Mouse (Mus musculus): ENCODE data around the gene Abcb8.
"Not testable (repeated sequence)": the region's sequence is repeated elsewhere in the genome, so short reads cannot be mapped to it uniquely, and the experiment has no call there.

The Abcb8 gene

DNA sequence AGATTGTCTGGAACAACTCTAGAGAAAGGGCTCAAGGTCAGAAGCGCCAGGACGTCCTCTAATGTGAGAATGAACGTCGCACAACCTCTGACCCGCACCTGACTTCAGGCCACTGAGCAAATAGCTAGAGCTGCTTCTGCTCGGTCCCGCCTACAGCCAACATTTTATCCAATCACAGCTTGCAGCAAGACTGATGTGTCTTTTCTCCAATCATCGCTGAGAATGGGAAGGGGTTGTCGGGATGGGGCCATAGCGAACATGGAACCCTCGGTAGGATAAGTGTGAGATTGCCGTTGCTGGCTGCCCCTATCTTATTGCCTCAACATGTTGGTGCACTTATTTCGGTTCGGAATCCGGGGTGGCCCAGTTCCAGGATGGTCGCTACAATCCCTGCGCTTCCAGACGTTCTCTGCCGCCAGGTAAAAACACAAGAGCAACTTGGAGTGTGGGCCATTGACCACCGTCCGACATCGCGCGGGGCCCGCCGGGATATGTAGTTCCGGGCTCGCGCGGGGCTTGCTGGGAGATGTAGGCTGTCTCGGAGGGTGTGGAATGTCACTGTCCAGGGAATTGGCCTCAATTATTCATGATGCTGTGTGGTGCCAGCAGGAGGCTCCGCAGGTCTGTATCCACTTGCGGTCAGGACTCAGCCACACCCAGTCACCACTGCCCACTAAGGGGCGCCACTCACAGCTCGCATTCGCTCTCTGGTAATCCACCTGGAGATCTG lies 867 bp downstream of the Abcb8 start:
- DNase-seq (ENCODE audit: low spot score in 2 of 2): peak; percentile 95 to 96

DNA sequence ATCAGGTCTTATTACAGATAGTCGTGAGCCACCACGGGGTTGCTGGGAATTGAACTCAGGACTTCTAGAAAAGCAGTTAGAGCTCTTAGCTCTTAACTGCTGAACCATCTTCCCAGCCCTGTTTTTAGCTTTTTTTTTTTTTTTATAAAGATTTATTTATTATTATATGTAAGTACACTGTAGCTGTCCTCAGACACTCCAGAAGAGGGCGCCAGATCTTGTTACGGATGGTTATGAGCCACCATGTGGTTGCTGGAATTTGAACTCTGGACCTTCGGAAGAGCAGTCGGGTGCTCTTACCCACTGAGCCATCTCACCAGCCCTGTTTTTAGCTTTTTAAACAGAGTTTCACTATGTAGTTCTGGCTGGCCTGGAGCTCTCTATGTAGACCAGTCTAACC lies 2.8 kb downstream of the Abcb8 start:
- DNase-seq (ENCODE audit: low spot score in 2 of 2): not testable (repeated sequence)

DNA sequence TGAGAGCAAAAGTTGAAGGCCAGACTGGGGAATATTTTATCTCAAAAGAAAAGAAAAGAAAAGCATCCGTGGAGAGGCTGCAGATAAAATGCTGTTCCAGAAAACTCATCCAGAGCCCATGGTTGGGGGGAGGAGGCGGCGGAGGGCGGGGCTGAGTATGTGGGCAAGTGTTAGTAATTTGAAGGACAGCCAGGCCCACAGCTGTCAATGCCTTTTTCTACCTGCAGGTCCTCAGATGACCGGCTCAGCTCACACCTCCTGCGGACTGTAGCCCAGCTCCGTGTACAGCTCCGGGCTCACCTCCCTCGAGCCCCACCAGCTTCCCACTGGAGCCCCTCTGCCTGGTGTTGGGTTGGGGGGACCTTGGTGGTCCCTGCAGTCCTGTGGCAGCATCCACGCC lies 6.2 kb downstream of the Abcb8 start:
- no peak for DNase-seq (ENCODE audit: low spot score in 2 of 2)

DNA sequence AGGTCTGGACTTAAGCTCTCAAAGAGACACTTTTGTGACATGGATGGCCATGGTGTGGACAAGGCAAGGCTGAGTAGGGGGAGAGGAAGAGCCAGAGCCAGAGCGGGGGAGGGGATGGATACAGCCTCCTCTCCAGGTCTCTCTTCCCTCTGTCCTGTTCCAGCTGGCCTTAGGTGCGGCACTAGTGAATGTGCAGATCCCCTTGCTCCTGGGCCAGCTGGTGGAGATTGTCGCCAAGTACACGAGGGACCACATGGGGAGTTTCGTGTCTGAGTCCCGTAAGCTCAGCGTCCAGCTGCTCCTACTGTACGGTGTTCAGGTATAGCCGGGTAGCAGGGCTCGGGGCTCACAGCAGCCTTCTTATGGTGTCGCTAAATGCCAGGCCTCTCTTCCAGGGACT lies 6.9 kb downstream of the Abcb8 start:
- no peak for DNase-seq (ENCODE audit: low spot score in 2 of 2)

DNA sequence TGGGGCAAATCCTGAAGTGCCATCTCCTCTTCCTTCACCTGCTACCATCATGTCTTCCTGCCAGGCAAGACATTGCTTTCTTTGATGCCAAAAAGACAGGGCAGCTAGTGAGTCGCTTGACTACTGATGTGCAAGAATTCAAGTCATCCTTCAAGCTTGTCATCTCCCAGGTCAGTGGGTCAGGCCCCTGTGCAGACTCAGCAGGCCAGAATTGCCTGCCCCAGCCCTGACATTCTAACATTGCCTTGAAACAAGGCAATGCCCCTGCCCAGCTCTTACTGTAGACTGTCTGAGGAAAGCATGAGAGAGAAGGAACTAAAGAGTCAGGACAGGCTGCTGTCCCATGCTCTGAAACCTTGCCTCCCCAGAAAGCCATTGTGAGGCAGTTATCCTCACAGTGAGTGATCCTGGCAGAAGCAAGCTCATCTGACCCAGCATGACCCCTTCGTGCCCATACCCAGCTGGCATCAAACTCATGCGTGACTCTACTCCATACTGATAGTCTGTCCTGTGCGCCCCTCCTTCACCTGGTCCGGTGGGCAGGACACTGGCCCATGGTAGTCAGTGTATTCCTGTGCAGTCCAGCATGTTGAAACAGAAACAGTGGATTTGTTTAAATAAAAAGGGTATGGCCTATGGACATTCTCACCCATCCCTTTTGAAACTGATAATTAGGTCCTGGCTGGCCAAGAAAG lies 7.6 kb downstream of the Abcb8 start:
- DNase-seq (ENCODE audit: low spot score in 2 of 2): no peak

DNA sequence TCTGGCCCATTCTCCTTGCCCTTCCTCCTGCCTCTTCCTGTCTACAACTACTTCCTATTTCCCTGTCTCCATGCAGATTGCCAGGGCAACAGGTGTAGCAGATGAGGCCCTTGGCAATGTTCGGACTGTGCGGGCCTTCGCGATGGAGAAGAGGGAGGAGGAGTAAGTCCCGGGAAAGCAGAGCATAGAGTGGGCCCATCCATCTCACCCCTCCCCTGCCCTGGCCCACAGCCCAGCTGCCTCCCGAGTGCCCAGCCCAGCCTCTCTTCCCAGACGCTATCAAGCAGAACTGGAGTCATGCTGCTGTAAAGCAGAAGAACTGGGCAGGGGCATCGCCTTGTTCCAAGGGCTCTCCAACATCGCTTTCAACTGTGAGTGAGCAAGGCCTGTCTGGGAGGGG lies 8.5 kb downstream of the Abcb8 start:
- no peak for DNase-seq (ENCODE audit: low spot score in 2 of 2)

DNA sequence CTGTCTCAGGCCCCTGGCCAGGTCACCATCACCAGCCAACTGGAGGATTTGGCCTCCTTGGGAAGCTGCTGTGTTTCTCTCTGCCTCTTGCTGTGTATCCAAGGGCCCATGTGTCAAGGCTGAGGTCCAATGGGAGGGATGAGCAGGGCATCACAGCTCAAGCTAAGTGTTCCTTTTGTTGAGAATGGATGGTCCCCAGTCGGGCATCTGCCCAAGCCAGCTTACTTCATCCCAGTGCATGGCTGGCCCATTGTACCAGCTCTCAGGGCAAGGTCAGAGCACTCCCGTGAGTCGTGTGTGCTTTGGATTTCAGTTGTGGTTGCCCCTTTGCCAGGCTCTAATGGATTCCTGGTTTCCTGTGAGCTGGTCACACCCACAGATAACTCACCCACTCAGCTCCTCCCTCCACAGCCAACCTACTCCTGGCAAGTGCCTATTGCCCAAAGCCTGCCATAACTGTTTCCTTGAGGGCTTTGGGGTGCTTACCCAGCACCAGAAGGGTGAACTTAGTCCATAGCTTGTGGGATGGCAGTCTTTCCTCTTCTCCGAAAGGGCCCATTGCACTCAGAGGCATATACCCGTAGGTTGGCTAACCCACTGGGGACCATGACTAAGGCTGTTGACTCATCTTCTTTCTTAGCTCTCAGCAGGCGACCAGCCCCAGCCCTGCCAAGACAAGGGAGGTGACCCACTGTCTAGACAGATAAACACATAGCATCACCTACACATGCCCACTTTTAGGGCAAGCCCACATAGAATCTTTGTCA lies 11.3 kb downstream of the Abcb8 start:
- DNase-seq (ENCODE audit: low spot score in 2 of 2): no peak

DNA sequence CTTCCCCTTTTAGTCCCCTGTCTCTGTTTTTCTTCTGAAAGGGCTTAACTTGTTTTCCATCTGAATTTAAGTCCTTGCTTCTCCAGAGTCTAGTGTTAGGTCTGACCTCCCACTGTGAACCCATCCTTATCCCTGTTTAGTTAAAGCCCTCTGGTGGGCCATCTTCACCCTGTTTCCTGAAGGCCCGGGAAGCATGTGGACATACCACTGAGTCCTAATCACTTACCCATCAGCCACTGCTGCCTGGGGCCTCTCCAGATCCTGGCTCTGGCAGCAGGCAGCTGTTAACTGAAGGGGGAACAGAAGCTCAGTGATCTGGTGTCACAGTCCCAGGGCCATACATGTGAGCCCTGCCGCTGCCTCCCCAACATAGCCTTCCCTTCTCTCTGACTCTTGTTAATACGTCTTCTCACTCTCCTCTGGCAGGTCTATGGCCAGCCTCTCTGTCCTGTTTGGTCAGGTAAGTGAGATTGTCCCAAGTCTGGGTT lies 12.0 kb downstream of the Abcb8 start:
- no peak for DNase-seq (ENCODE audit: low spot score in 2 of 2)

DNA sequence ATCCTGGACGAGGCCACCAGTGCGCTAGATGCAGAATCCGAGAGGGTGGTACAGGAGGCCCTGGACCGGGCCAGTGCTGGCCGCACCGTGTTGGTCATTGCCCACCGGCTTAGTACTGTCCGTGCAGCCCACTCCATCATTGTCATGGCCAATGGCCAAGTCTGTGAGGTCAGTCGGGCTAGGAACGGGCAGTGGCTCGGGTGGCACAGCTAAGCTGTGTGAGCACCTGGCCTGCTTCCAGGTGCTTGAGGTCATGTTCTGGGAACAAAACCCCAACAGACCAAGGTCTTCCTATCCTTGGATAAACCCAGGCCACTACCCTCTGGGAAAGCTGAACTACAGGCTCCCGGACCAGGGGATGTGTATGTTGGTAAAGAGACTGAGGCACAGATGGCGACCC lies 15.2 kb downstream of the Abcb8 start:
- no peak for DNase-seq (ENCODE audit: low spot score in 2 of 2)

DNA sequence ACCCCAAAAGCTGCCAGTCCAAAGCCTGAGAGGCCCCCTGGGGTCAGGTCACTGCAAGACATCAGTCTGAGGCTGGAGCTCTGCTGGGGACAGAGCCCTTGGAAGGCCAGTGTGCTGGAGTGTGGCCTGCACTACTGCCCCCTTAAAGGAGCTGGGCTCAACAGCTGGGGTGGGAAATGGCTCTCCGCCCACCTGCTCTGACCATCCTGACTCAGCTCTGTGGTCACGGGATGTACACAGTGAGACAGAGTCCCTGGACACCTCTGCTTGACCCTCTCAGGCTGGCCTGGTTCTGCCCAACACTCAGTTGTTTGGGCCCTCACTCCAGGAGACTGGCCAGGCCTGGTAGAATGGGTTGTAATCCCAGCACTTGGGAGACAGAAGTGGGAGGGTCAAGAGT lies 16.0 kb downstream of the Abcb8 start:
- DNase-seq (ENCODE audit: low spot score in 2 of 2): no peak

DNA sequence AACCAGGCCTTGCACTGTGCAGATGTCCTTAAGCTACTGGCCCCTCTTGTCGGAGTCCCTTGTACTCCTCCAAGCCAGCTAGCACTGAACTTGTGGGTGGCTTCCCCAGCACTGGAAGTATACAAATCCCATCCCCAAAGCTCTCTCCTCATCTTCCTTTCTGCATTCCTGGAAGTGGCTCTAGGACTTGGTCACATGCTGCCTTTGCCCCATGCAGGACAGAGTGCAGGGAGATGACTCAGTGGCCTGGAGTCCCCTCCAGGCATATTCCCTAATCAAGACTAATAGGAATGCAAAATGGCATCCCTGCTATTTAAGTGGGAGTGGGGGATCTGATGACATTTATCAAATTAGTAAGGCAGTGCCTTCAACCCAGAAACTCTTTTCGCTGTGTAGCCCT lies 18.6 kb downstream of the Abcb8 start:
- DNase-seq (ENCODE audit: low spot score in 2 of 2): no peak

DNA sequence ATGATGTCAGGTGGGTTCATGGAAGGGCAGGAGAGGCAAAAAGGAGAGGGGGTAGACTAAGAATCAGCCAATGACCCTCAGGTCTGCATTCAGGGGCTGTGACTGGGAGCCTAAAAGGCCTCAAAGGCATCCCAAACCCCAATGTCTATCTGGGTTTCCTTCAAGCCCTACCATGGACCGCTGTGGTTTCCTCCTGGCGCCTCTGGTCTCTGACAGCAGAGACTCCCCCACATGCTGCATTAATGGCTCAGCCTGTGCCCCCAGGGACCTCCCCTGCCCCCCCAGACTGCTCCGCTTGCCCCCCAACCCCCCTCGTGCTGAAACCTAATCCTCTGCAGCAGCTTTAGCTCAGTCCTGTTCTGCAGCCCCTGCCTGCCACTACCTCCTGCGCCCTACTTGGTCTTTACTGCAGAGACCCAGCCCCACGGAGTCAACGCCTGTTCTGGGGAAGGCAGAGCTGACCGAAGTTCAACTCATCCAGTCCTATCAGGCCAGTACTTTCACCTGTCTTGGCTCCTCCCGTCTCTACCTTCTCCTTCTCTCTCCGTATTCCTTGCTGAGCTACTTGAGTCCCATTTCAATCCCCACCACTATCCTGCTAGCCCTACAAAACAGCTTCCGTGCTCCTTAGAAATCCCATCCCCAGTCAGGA lies 19.7 kb downstream of the Abcb8 start, which contains the start of gene Asic3:
Asic3 (plus strand) TSS at position 351 of the 652 bp plus-strand sequence.
- no peak for DNase-seq (ENCODE audit: low spot score in 2 of 2)

DNA sequence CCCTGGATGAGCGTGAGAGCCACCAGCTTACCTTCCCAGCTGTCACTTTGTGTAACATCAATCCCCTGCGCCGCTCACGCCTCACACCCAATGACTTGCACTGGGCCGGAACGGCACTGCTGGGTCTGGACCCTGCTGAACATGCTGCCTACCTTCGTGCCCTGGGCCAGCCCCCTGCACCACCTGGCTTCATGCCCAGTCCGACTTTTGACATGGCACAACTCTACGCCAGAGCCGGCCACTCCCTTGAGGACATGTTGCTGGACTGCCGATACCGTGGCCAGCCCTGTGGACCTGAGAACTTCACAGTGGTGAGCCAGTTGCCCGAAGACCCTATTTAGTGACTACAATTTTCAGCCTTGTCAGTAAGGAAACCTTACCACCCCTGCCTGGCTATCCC lies 20.5 kb downstream of the Abcb8 start:
- no peak for DNase-seq (ENCODE audit: low spot score in 2 of 2)

DNA sequence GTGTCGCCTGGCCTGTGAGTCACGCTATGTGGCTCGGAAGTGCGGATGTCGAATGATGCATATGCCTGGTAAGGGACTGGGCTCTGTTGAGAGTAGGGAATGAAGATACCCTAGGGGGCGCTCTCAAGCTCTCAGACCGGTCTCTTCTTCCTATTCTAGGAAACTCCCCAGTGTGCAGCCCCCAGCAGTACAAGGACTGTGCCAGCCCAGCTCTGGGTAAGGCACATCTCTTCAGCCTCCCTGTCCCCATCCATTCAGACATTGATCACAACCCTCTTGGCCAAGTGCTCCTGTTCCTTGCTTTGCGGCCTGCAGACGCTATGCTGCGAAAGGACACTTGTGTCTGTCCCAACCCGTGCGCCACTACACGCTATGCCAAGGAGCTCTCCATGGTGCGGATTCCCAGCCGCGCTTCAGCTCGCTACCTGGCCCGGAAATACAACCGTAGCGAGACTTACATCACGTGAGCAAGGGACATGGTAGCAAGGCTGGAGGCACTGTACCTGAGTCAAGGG lies 22.8 kb downstream of the Abcb8 start:
- peak; percentile 60 to 62 for DNase-seq (ENCODE audit: low spot score in 2 of 2)

DNA sequence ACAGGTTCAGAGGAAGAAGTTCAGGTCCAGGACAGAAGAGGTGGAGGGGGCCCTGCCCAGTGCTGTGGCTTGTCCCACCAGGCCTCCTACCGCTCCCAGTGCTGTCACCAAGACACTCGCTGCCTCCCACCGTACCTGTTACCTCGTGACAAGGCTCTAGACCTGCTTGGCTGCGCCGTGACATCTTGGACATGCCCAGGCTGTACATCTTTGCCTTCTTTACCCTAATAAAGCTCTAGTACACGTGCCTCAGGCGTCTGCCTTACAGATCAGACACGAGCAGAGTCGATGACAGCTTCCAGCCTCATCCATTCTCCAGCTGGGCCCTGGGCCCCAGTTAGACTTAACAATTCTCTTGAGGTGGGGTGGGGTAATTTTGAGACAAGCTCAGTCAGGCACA lies 24.1 kb downstream of the Abcb8 start:
- no peak for DNase-seq (ENCODE audit: low spot score in 2 of 2)

DNA sequence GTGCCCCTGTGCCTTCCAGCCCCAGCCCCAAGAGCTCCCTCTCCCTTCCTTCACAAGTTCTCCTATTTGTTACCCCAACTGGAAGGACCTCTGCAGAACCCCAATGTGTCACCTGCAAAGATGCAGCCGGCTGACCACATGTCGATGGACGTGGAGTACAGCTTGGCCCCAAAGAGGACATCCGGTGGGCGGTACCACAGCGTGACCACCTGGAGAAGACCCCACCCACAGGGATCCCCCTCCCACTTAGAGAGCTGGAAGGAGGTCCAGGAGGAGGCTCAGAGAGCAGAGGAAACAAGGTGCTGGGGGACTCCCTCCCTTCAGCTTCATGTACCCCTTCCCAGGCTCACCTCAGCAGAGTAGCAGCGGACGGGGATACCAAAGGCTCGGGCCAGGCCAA lies 26.9 kb downstream of the Abcb8 start:
- DNase-seq (ENCODE audit: low spot score in 2 of 2): no peak

DNA sequence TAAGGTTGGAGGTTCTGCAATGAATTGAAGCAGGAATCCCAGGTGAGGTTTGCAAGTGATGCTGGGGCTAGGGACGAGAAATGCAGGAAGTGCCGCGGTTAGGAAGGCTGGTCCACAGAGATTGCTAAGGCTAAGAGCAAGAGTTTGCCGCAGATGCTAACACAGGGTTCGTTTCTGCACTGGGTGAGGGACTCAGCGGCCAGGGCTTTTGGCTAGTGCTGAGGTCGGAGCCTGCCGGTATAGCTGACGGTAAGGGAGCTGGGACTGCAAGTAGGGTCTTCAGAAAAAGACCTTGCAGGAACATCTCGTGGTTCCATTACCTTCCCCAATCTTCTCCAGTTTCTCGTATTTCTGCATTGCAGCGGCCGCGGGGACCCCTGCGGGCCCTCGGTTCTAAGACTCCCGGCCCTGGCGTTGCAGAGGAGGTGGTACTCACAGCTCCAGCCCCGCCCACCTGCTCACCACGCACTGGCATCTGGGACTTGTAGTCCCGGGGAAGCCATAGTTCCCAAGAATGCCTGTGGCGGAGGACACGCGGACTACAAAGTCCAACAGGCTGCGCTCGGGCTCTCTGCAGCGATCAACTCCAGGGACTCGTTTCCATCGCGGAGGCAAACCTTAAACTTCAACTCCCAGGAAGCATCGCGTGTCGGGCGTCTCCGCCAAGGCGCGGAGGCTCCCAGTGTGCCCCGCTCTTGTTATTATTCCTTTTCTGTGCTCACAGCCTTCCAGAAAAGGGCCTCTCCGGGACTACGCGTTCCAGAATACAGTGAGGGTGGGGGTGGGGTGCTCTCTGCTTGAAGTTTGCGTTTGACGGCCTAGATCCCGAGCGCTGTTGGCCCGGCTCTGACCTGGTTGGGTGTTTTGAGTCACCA lies 29.9 kb downstream of the Abcb8 start, which contains the start of the genes Cdk5 and Slc4a2:
Cdk5 (minus strand) TSS at position 402 of the 875 bp plus-strand sequence.
Slc4a2 (plus strand) TSS at position 709 of the 875 bp plus-strand sequence.
- DNase-seq (ENCODE audit: low spot score in 2 of 2): peak; percentile 98

DNA sequence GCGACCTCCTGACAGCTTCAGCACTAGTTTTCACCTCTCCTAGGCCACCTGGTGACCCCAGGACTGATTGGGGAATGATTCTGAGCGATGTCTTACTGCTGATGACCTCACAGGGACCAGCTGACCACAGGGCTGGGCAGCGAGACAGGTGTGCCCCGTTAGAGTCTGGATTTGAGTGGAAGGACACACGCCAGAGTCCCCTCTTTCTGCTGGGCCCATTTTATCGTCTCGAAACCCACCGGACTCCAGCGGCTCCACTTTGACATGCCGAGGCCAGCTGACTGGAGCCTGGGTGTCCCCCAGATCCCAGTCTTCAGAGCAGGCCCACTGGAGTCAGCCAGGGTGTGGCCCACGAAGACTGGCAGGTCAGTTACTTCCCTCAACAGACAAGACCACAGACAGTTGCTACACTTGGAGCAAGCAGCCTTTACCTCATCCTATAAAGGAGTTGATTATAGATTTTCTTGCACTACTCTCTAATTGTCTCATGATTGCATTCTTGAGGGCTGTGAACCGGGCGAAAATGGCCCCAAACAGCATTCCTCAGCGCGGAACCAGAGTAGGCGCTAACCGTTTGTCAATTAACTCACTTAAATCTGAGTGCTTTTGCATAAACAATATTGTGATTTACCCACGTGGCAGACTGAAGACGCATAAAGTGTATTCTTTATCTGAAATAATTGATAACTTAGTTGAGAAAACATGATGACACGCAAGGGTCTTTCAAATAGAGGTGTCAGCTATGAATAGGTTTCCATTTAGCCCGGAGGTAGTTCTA lies 30.7 kb downstream of the Abcb8 start:
- peak; percentile 22 to 43 for DNase-seq (ENCODE audit: low spot score in 2 of 2)

DNA sequence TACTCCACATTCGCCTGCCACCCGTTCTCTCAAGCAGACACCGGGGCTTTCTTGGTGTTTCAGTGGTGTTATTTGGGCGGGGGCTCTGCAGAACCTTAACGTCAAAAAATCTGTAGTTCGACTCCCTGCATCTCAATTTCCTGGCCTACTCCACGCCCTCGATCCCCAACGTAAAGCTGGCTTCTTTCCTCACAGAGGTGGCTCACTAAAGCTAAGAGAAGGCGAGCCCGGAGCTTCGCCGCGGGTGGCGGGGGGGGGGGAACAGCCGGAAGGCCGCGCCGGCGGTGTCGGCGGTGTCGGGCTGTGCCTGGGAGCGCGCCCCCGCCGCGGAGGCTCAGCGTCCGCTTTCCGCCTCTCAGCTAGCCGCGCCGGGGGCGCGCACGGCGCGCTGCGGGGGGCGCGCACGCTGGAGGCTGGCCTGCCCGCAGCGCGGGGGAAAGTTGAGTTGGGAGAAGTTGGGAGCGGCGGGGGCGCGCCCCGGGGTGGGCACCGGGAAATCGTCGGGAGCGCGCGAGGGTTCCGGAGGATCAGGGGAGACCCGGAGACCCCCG lies 31.5 kb downstream of the Abcb8 start:
- peak; percentile 80 to 84 for DNase-seq (ENCODE audit: low spot score in 2 of 2)

All from spleen, postnatal 36 days (tissue).